In the genomic region with DNA sequence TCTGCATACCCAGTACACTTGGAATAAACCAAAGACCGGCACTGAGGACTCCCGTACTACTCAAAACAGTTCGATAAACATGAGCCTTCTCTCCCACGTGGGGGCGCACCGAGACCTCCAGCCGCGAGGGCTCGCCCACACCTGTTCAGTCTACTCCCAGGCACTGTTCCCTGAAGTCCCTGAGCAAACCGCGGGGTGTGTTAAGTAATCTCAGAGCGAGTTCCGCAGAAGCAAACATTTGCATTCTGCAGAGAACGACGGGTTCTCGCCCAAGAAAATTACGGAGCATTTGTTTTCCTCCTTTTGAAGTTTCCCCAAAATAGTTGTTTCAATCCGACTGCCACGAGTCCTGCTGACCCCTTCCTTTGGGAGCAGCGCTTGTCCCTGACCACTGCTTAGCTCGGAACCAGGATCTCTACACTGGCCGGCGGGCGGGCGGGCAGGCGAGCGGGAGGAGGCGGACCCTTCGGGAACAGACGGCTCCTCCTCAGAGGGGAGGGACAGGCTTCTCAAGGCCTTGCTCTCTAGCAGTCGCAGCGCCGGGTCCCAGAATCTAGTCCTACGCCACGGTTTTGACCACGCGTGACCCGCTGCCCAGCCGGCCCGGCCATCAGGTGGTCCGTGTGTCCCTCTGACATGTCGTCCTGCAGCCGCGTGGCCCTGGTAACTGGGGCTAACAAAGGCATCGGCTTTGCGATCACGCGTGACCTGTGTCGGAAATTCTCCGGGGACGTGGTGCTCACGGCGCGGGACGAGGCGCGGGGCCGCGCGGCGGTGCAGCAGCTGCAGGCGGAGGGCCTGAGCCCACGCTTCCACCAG, we compare ENCODE assay signal across 8 mouse cellular contexts. TPM values are rescaled to one million over a fixed set of nuclear protein-coding genes. Genes with fewer than 3 reads are reported as not detected.
DNase-seq lines count a peak whose midpoint lies in the region; ATAC-seq and TF ChIP-seq lines count a peak whose summit lies in the region.

A gene (plus strand): TSS at position 527 of the 819 bp plus-strand sequence.

- H3K27ac ChIP-seq in forebrain, embryonic 14.5 days (ENCODE audit: low read depth, low read length) = no peak within 1 kb of the TSS
- H3K27ac ChIP-seq in heart, postnatal 0 days (ENCODE audit: low read depth) = no peak within 1 kb of the TSS
- no peak within 1 kb of the TSS for H3K27ac ChIP-seq in liver, embryonic 16.5 days (ENCODE audit: low read length)
- H3K27ac ChIP-seq in neural tube, embryonic 12.5 days = no peak within 1 kb of the TSS

- WGBS in forebrain, embryonic 14.5 days = under 1% methylated on average over 63 of the region's 63 CpGs
- WGBS in heart, postnatal 0 days = 2% methylated on average over 63 of the region's 63 CpGs
- WGBS in liver, embryonic 16.5 days (ENCODE audit: insufficient replicate concordance) = under 1% methylated on average over 63 of the region's 63 CpGs
- WGBS in neural tube, embryonic 12.5 days = under 1% methylated on average over 63 of the region's 63 CpGs

- peak; percentile 35 for ATAC-seq in CD4-positive, CD25-positive, alpha-beta regulatory T cell, adult 4 months
- ATAC-seq in forebrain, embryonic 14.5 days = peak; percentile 76
- peak; percentile 67 for ATAC-seq in heart, postnatal 0 days (ENCODE audit: insufficient read depth, low read depth)
- ATAC-seq in liver, embryonic 16.5 days (ENCODE audit: low read depth) = peak; percentile 70
- ATAC-seq in neural tube, embryonic 12.5 days (ENCODE audit: low FRiP score, low read depth) = 0 out of 2 replicates have a peak, but pooled peaks have one; percentile 37

- H3K36me3 ChIP-seq in forebrain, embryonic 14.5 days (ENCODE audit: control insufficient read depth, insufficient read depth, low read length) = no peaks in the 10 kb centered on the region
- no peaks in the 10 kb centered on the region for H3K36me3 ChIP-seq in heart, postnatal 0 days (replicated peaks; ENCODE audit: control insufficient read depth, insufficient read depth, low read length)
- H3K36me3 ChIP-seq in liver, embryonic 16.5 days (ENCODE audit: control insufficient read depth, insufficient read depth) = no peaks in the 10 kb centered on the region
- no peaks in the 10 kb centered on the region for H3K36me3 ChIP-seq in neural tube, embryonic 12.5 days

- peak within 1 kb of the TSS; percentile 70 for H3K4me2 ChIP-seq in forebrain, embryonic 14.5 days (ENCODE audit: low read length)
- H3K4me2 ChIP-seq in heart, postnatal 0 days (ENCODE audit: low read depth, low read length) = peak within 1 kb of the TSS; percentile 73
- peak within 1 kb of the TSS; percentile 70 for H3K4me2 ChIP-seq in liver, embryonic 16.5 days (ENCODE audit: low read depth, low read length)
- peak within 1 kb of the TSS; percentile 73 for H3K4me2 ChIP-seq in neural tube, embryonic 12.5 days (replicated peaks)

- TF ChIP-seq EP300 in heart, postnatal 0 days (IDR thresholded peaks at IDR 0.05; ENCODE audit: low read depth) = no peak

- peak within 1 kb of the TSS; percentile 51 for H3K9ac ChIP-seq in forebrain, embryonic 14.5 days (ENCODE audit: low read length)
- H3K9ac ChIP-seq in heart, postnatal 0 days (replicated peaks; ENCODE audit: low read depth, low read length) = peak within 1 kb of the TSS; percentile 40
- H3K9ac ChIP-seq in liver, embryonic 16.5 days (ENCODE audit: low read depth, low read length) = no peak within 1 kb of the TSS
- H3K9ac ChIP-seq in neural tube, embryonic 12.5 days = peak within 1 kb of the TSS; percentile 49; the same call in 1 of the 2 replicates

- peaks cover 40% of the 10 kb centered on the region for H3K27me3 ChIP-seq in forebrain, embryonic 14.5 days (replicated peaks; ENCODE audit: control insufficient read depth, insufficient read depth, low read length)
- H3K27me3 ChIP-seq in heart, postnatal 0 days (ENCODE audit: control insufficient read depth, insufficient read depth, low read length) = peaks cover 52% of the 10 kb centered on the region
- H3K27me3 ChIP-seq in liver, embryonic 16.5 days (ENCODE audit: control insufficient read depth, insufficient read depth, low read depth, low read length) = peaks cover 50% of the 10 kb centered on the region
- peaks cover 54% of the 10 kb centered on the region for H3K27me3 ChIP-seq in neural tube, embryonic 12.5 days (replicated peaks)

- peak within 1 kb of the TSS; percentile 38 for H3K4me3 ChIP-seq in forebrain, embryonic 14.5 days (ENCODE audit: low read depth, low read length)
- H3K4me3 ChIP-seq in heart, postnatal 0 days (ENCODE audit: low read depth, low read length) = peak within 1 kb of the TSS; percentile 49
- H3K4me3 ChIP-seq in liver, embryonic 16.5 days (ENCODE audit: low read depth, low read length) = peak within 1 kb of the TSS; percentile 51
- H3K4me3 ChIP-seq in neural tube, embryonic 12.5 days = peak within 1 kb of the TSS; percentile 41

- H3K4me1 ChIP-seq in forebrain, embryonic 14.5 days (ENCODE audit: control insufficient read depth, insufficient read depth, low read length) = peaks cover 6% of the 10 kb centered on the region
- H3K4me1 ChIP-seq in heart, postnatal 0 days (ENCODE audit: control insufficient read depth, insufficient read depth) = peaks cover 17% of the 10 kb centered on the region
- peaks cover 7% of the 10 kb centered on the region for H3K4me1 ChIP-seq in liver, embryonic 16.5 days (ENCODE audit: control insufficient read depth, low read depth, low read length)
- peaks cover 15% of the 10 kb centered on the region for H3K4me1 ChIP-seq in neural tube, embryonic 12.5 days

- H3K9me3 ChIP-seq in forebrain, embryonic 14.5 days (replicated peaks; ENCODE audit: control insufficient read depth, low read length) = no peaks in the 10 kb centered on the region
- no peaks in the 10 kb centered on the region for H3K9me3 ChIP-seq in heart, postnatal 0 days (replicated peaks; ENCODE audit: control insufficient read depth, low read length)
- H3K9me3 ChIP-seq in liver, embryonic 16.5 days (replicated peaks; ENCODE audit: control insufficient read depth, low read length) = no peaks in the 10 kb centered on the region
- H3K9me3 ChIP-seq in neural tube, embryonic 12.5 days = no peaks in the 10 kb centered on the region

- DNase-seq in c-Kit-positive CD71-positive TER-119-positive erythroid progenitor cells, embryonic 14.5 days (ENCODE audit: low spot score) = peak; percentile 11
- DNase-seq in forebrain, embryonic 14.5 days (ENCODE audit: low spot score) = peak; percentile 63
- peak; percentile 47 for DNase-seq in heart, postnatal 0 days (ENCODE audit: low spot score)
- DNase-seq in kidney, postnatal 36 days = peak; percentile 76 to 85
- DNase-seq in telencephalon, adult 2 months (ENCODE audit: low read depth, low spot score) = peak; percentile 67

- peak; percentile 57 for TF ChIP-seq CTCF in heart, postnatal 0 days (IDR thresholded peaks at IDR 0.05; ENCODE audit: low read depth)

RNA-seq across cellular contexts. Expression of the gene that starts here (rescaled TPM):
- polyA plus RNA-seq in CD4-positive, CD25-positive, alpha-beta regulatory T cell, adult 4 months (2017; shearing (Covaris generic)) = not detected
- polyA plus RNA-seq in forebrain, embryonic 14.5 days (2014; fragmentation: Nextera tagmentation; extraction: Ambion mirVana) = 0.62 and 0.63 TPM in 2 replicates
- 1.6 TPM in 1 of 2 replicates, not detected in the other for total RNA-seq in heart, postnatal 0 days (2014; rRNA removed; ENCODE audit: low replicate concordance)
- 1.3 and 1.7 TPM in 2 replicates for polyA plus RNA-seq in heart, postnatal 0 days (2015; fragmentation: Nextera tagmentation; extraction: Ambion mirVana)
- 0.35 and 0.73 TPM in 2 replicates for polyA plus RNA-seq in liver, embryonic 16.5 days (2015; fragmentation: Nextera tagmentation; extraction: Ambion mirVana)
- polyA plus RNA-seq in neural tube, embryonic 12.5 days (2016; fragmentation: Nextera tagmentation; extraction: Ambion mirVana) = 0.79 and 1.1 TPM in 2 replicates

Comparison
In these comparisons a context has a peak if more than half of its experiments do, and no peak if none do; other contexts are left out.
1. Peak in ATAC-seq in CD4-positive, CD25-positive, alpha-beta regulatory T cell, adult 4 months; RNA of the gene not detected or under 1 TPM.
2. Peak in DNase-seq, ATAC-seq, H3K4me3 ChIP-seq, H3K9ac ChIP-seq and H3K4me2 ChIP-seq in forebrain, embryonic 14.5 days; RNA of the gene not detected or under 1 TPM.
3. Peak in ATAC-seq, H3K4me3 ChIP-seq and H3K4me2 ChIP-seq in liver, embryonic 16.5 days; RNA of the gene not detected or under 1 TPM.
4. DNase-seq: peak in every context shown above with its lines; median percentile 80 in kidney, postnatal 36 days; 67 in telencephalon, adult 2 months; 63 in forebrain, embryonic 14.5 days; 47 in heart, postnatal 0 days; 11 in c-Kit-positive CD71-positive TER-119-positive erythroid progenitor cells, embryonic 14.5 days.